Mouse (Mus musculus) MEL (cell line): Measurements from ENCODE around the gene Usp36.

Experiments used
- CTCF ChIP-seq, 3 experiments: IDR thresholded peaks in 2 of 3; conservative IDR thresholded peaks in 1 of 3; 2 replicates each; pipeline ENCODE4 v1.5.1; 2011 to 2012; ENCODE audit warnings: low read length in 3 of 3, low read depth in 2 of 3, mild to moderate bottlenecking in 2 of 3, improper control_type of control experiment in 1 of 3, inconsistent platforms in 1 of 3, mixed read lengths in 1 of 3, moderate library complexity in 1 of 3; ENCODE audit not compliant: control insufficient read depth in 1 of 3, insufficient read depth in 1 of 3, poor library complexity in 1 of 3, severe bottlenecking in 1 of 3
- E2F4 ChIP-seq: IDR thresholded peaks from 2 replicates; pipeline ENCODE4 v1.6.1; 2011; ENCODE audit warnings: low read depth, low read length, improper control_type of control experiment, borderline replicate concordance
- ELF1 ChIP-seq: IDR thresholded peaks from 2 replicates; pipeline ENCODE4 v1.6.1; 2014; ENCODE audit warnings: low read depth, mild to moderate bottlenecking, inconsistent platforms, low read length, improper control_type of control experiment, moderate library complexity
- EP300 ChIP-seq, 2 experiments: IDR thresholded peaks; 2 replicates each; pipeline ENCODE4 v1.6.1; 2011; ENCODE audit warnings: improper control_type of control experiment in 2 of 2, low read length in 2 of 2, low read depth in 1 of 2, mild to moderate bottlenecking in 1 of 2
- MAFK ChIP-seq: IDR thresholded peaks from 2 replicates; pipeline ENCODE4 v1.6.1; 2011; ENCODE audit warnings: low read depth, mild to moderate bottlenecking, low read length, improper control_type of control experiment, borderline replicate concordance
- MAX ChIP-seq: IDR thresholded peaks from 2 replicates; pipeline ENCODE4 v1.6.1; 2011; ENCODE audit warnings: low read length, improper control_type of control experiment
- MXI1 ChIP-seq: IDR thresholded peaks from 2 replicates; pipeline ENCODE4 v1.6.1; 2011; ENCODE audit warnings: mild to moderate bottlenecking, low read depth, low read length, improper control_type of control experiment
- NRF1 ChIP-seq: IDR thresholded peaks from 2 replicates; pipeline ENCODE4 v1.6.1; 2014; ENCODE audit warnings: low read depth, mild to moderate bottlenecking, inconsistent platforms, low read length, improper control_type of control experiment, moderate library complexity; ENCODE audit not compliant: poor library complexity, insufficient read depth, severe bottlenecking
- POLR2A ChIP-seq, 2 experiments: IDR thresholded peaks; 2 replicates each; pipeline ENCODE4 v1.6.1; 2011 to 2012; ENCODE audit warnings: low read length in 2 of 2, mild to moderate bottlenecking in 2 of 2, control low read depth in 1 of 2, improper control_type of control experiment in 1 of 2, low read depth in 1 of 2, moderate library complexity in 1 of 2; ENCODE audit not compliant: control insufficient read depth in 1 of 2, insufficient read depth in 1 of 2, poor library complexity in 1 of 2
- RAD21 ChIP-seq: IDR thresholded peaks from 2 replicates; pipeline ENCODE4 v1.6.1; 2011; ENCODE audit warnings: mild to moderate bottlenecking, low read depth, low read length, improper control_type of control experiment
- TBP ChIP-seq: IDR thresholded peaks from 2 replicates; pipeline ENCODE4 v1.8.0; 2011; ENCODE audit warnings: low read depth, low read length, improper control_type of control experiment
- TCF12 ChIP-seq: IDR thresholded peaks from 2 replicates; pipeline ENCODE4 v1.6.1; 2014; ENCODE audit warnings: low read depth, mild to moderate bottlenecking, inconsistent platforms, low read length, improper control_type of control experiment, moderate library complexity
- ZC3H11A ChIP-seq: IDR thresholded peaks from 2 replicates; pipeline ENCODE4 v1.6.1; 2012; ENCODE audit warnings: low read depth, mild to moderate bottlenecking, inconsistent platforms, low read length, improper control_type of control experiment

GRCm38 (mm10) chr11:118295026-118295425, 5.0 kb upstream of the Usp36 start:
- TF ChIP-seq CTCF (IDR thresholded peaks at IDR 0.05 in 2 of 3, conservative IDR thresholded peaks at IDR 0.05 in 1 of 3; ENCODE audit: control insufficient read depth in 1 of 3, insufficient read depth in 1 of 3, low read depth in 2 of 3, low read length in 3 of 3, poor library complexity in 1 of 3, severe bottlenecking in 1 of 3) (no peak), MAFK (no peak), ZC3H11A (no peak), MXI1 (no peak), E2F4 (no peak), RAD21 (no peak), POLR2A (IDR thresholded peaks at IDR 0.05; ENCODE audit: control insufficient read depth in 1 of 2, insufficient read depth in 1 of 2, low read depth in 1 of 2, low read length in 2 of 2, poor library complexity in 1 of 2) (no peak), EP300 (IDR thresholded peaks at IDR 0.05; ENCODE audit: low read depth in 1 of 2, low read length in 2 of 2) (no peak), NRF1 (no peak), TBP (no peak), MAX (no peak), ELF1 (no peak), TCF12 (no peak)
